Mouse (Mus musculus) limb, embryonic 14.5 days (tissue): ENCODE results near the gene Kazn. TPM values are rescaled to one million over a fixed set of nuclear protein-coding genes. Genes with fewer than 3 reads are reported as not detected.
A peak's percentile ranks its signal among the peaks of the same experiment; 100 is the strongest.

Source experiments
- ATAC-seq: fragments of 200-750 bp; cut with Nextera tagmentation; 2 replicates; pipeline ENCODE4 v1.8.0; 2017; ENCODE audit warnings: low read depth, moderate number of reproducible peaks, moderate TSS enrichment; ENCODE audit not compliant: low FRiP score
- DNase-seq: peaks from one replicate; pipeline ENCODE4 v3.0.0-alpha.2; 2015; ENCODE audit warnings: low spot score
- H3K27ac ChIP-seq: fragments of 300-500 bp; sonication (generic); replicated peaks from 2 replicates; pipeline ENCODE4 v1.5.1; 2014; ENCODE audit warnings: low read depth, mild to moderate bottlenecking, low read length, moderate library complexity, mixed read lengths
- H3K27me3 ChIP-seq: fragments of 300-500 bp; sonication (generic); 2 replicates; pipeline ENCODE4 v1.6.1; 2014; ENCODE audit warnings: low read length, mixed read lengths; ENCODE audit not compliant: control insufficient read depth, insufficient read depth
- H3K36me3 ChIP-seq: fragments of 300-500 bp; sonication (generic); 2 replicates; pipeline ENCODE4 v1.6.1; 2014; ENCODE audit warnings: mild to moderate bottlenecking, low read length, moderate library complexity, mixed read lengths; ENCODE audit not compliant: control insufficient read depth, insufficient read depth
- H3K4me1 ChIP-seq: fragments of 300-500 bp; sonication (generic); 2 replicates; pipeline ENCODE4 v1.6.1; 2014; ENCODE audit warnings: antibody characterized with exemption, low read length, mixed read lengths; ENCODE audit not compliant: control insufficient read depth, insufficient read depth
- H3K4me2 ChIP-seq: fragments of 300-500 bp; sonication (generic); replicated peaks from 2 replicates; pipeline ENCODE4 v1.6.1; 2014; ENCODE audit warnings: low read depth, mild to moderate bottlenecking, low read length, moderate library complexity; ENCODE audit not compliant: severe bottlenecking
- H3K4me3 ChIP-seq: fragments of 300-500 bp; sonication (generic); replicated peaks from 2 replicates; pipeline ENCODE4 v1.5.1; 2014; ENCODE audit warnings: low read length
- H3K9ac ChIP-seq: fragments of 300-500 bp; sonication (generic); 2 replicates; pipeline ENCODE4 v1.6.1; 2014; ENCODE audit warnings: mild to moderate bottlenecking, low read depth, low read length, moderate library complexity; ENCODE audit not compliant: severe bottlenecking
- H3K9me3 ChIP-seq: fragments of 300-500 bp; sonication (generic); 2 replicates; pipeline ENCODE4 v1.6.1; 2016; ENCODE audit warnings: low read length; ENCODE audit not compliant: control insufficient read depth
- POLR2A ChIP-seq: fragments of 200-500 bp; IDR thresholded peaks from 2 replicates; pipeline ENCODE4 v1.8.0; 2012; ENCODE audit warnings: inconsistent platforms, mild to moderate bottlenecking, moderate library complexity, borderline replicate concordance; ENCODE audit not compliant: insufficient read depth, insufficient read length; ENCODE audit errors: extremely low read depth
- WGBS: fragments of 180-500 bp; shearing (Covaris S2); extraction: QIAGEN DNeasy Blood & Tissue Kit; methylation state at CpG from one replicate; pipeline ENCODE4 v1.1.7; 2014; 5-methylcytosine and 5-hydroxymethylcytosine counted together
- polyA plus RNA-seq, 2 experiments: library from polyadenylated mRNA; depleted of rRNA in 1 of 2; stranded (reverse) in 1 of 2; unstranded in 1 of 2; fragments of >200 nt; fragmentation: Nextera tagmentation in 1 of 2; extraction: Ambion mirVana in 1 of 2; gene quantifications; 2 replicates each; pipeline versions ENCODE4 v1.2.1 to v1.2.3; 2012 to 2014

Kazn gene
- polyA plus RNA-seq, 2 experiments = 12.7 to 31.3 TPM

GRCm38 (mm10) chr4:142162102-142162501 is 77.1 kb downstream of the Kazn start:
- no peaks in the 10 kb centered on the region for H3K9me3 ChIP-seq
- H3K4me2 ChIP-seq = no peak overlapping the region
- peaks cover 10% of the 10 kb centered on the region; the same call in 1 of the 2 replicates for H3K36me3 ChIP-seq
- DNase-seq (no peak), ATAC-seq (no peak)
- H3K4me1 ChIP-seq = peaks cover 8% of the 10 kb centered on the region
- no peak overlapping the region for H3K4me3 ChIP-seq
- H3K9ac ChIP-seq = no peak overlapping the region
- no peak overlapping the region for H3K27ac ChIP-seq
- 97% methylated on average over 2 of the region's 2 CpGs for WGBS
- no peak for TF ChIP-seq POLR2A
- no peaks in the 10 kb centered on the region for H3K27me3 ChIP-seq

DNA sequence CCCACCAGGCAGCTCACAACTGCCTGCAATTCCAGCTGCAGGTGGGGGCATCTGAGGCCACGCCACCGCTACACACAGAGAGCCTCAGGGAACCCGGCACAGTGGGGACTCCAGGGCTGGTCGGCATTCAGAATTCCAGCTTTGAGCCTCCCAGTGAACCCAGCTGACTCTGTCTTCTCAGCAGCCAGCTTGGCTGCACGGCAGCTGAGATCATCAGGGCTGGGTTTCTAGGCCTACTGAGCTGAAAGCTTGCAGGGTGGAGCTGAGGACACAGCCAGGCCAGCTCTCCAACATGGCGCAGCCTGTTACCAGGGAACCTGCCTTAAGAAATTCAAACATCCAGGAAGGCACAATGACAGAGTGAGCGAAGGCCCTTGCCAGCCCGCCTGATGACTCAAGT is 79.2 kb downstream of the Kazn start:
- TF ChIP-seq POLR2A = no peak
- no peak overlapping the region for H3K9ac ChIP-seq
- H3K4me2 ChIP-seq = no peak overlapping the region
- DNase-seq (no peak), ATAC-seq (peak; percentile 23; the same call in 1 of the 2 replicates)
- H3K36me3 ChIP-seq = peaks cover 16% of the 10 kb centered on the region; the same call in 1 of the 2 replicates
- peaks cover 8% of the 10 kb centered on the region for H3K4me1 ChIP-seq
- H3K27me3 ChIP-seq = no peaks in the 10 kb centered on the region
- WGBS = 53% methylated on average over 8 of the region's 8 CpGs
- H3K27ac ChIP-seq = no peak overlapping the region
- H3K9me3 ChIP-seq = no peaks in the 10 kb centered on the region
- H3K4me3 ChIP-seq = no peak overlapping the region

GRCm38 (mm10) chr4:142156506-142156905 is 82.7 kb downstream of the Kazn start:
- Histone ChIP-seq H3K4me2 (no peak overlapping the region), H3K27ac (no peak overlapping the region), H3K4me1 (no peaks in the 10 kb centered on the region), H3K9ac (no peak overlapping the region), H3K36me3 (peaks cover 22% of the 10 kb centered on the region; the same call in 1 of the 2 replicates), H3K27me3 (no peaks in the 10 kb centered on the region), H3K9me3 (no peaks in the 10 kb centered on the region), H3K4me3 (no peak overlapping the region)
- DNase-seq (no peak), ATAC-seq (no peak)
- WGBS = 79% methylated on average over 5 of the region's 5 CpGs
- no peak for TF ChIP-seq POLR2A

DNA sequence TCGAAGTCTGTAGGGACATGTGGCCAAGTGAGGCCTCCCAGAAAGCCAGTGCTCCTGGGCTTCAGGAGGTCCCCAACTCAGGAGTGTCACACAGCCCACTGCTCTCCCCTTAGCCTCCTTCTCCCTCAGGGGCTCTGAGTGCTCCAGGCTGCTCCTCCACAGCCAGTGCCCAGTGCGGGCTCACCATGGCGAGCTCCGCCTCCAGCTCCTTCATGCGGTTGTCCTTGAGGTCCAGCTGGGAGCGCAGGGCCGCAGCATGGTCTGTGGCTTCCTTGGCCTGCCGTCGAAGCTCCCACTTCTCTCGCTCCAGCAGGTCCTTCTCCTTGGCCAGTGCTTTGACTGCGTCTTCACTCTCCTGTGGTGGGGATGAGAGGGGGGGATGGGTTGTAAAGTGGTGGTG is 85.0 kb downstream of the Kazn start:
- DNase-seq (no peak), ATAC-seq (no peak)
- H3K27ac ChIP-seq = no peak overlapping the region
- H3K36me3 ChIP-seq = peaks cover 33% of the 10 kb centered on the region
- TF ChIP-seq POLR2A = no peak
- H3K27me3 ChIP-seq = no peaks in the 10 kb centered on the region
- WGBS = 66% methylated on average over 11 of the region's 11 CpGs
- H3K9ac ChIP-seq = no peak overlapping the region
- no peak overlapping the region for H3K4me2 ChIP-seq
- H3K9me3 ChIP-seq = no peaks in the 10 kb centered on the region
- H3K4me1 ChIP-seq = no peaks in the 10 kb centered on the region
- H3K4me3 ChIP-seq = no peak overlapping the region

- no peaks in the 10 kb centered on the region for H3K27me3 ChIP-seq
- peak; percentile 84 for ATAC-seq
These were observed 85.7 kb downstream of the Kazn start for GRCm38 (mm10) chr4:142153526-142153925.

More at GRCm38 (mm10) chr4:142153526-142153925, 85.7 kb downstream of the Kazn start:
- no peaks in the 10 kb centered on the region for H3K4me1 ChIP-seq
- no peak for TF ChIP-seq POLR2A
- DNase-seq = peak; percentile 89
- H3K9me3 ChIP-seq = no peaks in the 10 kb centered on the region
- H3K36me3 ChIP-seq = peaks cover 35% of the 10 kb centered on the region
- 7% methylated on average over 2 of the region's 2 CpGs for WGBS
- H3K4me2 ChIP-seq = no peak overlapping the region
- H3K9ac ChIP-seq = no peak overlapping the region
- no peak overlapping the region for H3K27ac ChIP-seq
- H3K4me3 ChIP-seq = no peak overlapping the region
